Comparison of ENCODE assay signal across 10 mouse cellular contexts in genomic region chr11:33938561-33939274, GRCm38 (mm10). TPM values are rescaled to one million over a fixed set of nuclear protein-coding genes. Genes with fewer than 3 reads are reported as not detected.
DNase-seq lines count a peak whose midpoint lies in the region; ATAC-seq lines count a peak whose summit lies in the region.
"Had no signal": no experiment of that assay in that cellular context is flagged by ENCODE, and none has a peak within 500 bp of the region (broad histone marks: within the 10 kb centered on the region; RNA-seq: fewer than 3 reads in every experiment).

No protein-coding gene starts in this region.

- no peak overlapping the region for H3K9ac ChIP-seq in midbrain, embryonic 13.5 days (replicated peaks)
- no peak overlapping the region for H3K9ac ChIP-seq in forebrain, embryonic 12.5 days

- no peak overlapping the region for H3K4me2 ChIP-seq in midbrain, embryonic 13.5 days (replicated peaks)
- H3K4me2 ChIP-seq in forebrain, embryonic 12.5 days = no peak overlapping the region

- peaks cover 8% of the 10 kb centered on the region for H3K4me1 ChIP-seq in midbrain, embryonic 13.5 days (replicated peaks)
- H3K4me1 ChIP-seq in forebrain, embryonic 12.5 days = no peaks in the 10 kb centered on the region

- WGBS in midbrain, embryonic 13.5 days = 44% methylated on average over 7 of the region's 7 CpGs
- 49% methylated on average over 7 of the region's 7 CpGs for WGBS in forebrain, embryonic 12.5 days

- H3K9me3 ChIP-seq in midbrain, embryonic 13.5 days = no peaks in the 10 kb centered on the region
- no peaks in the 10 kb centered on the region for H3K9me3 ChIP-seq in forebrain, embryonic 12.5 days

- no peaks in the 10 kb centered on the region for H3K27me3 ChIP-seq in midbrain, embryonic 13.5 days
- no peaks in the 10 kb centered on the region for H3K27me3 ChIP-seq in forebrain, embryonic 12.5 days

- no peak overlapping the region; the same call in 1 of the 2 replicates for H3K27ac ChIP-seq in midbrain, embryonic 13.5 days
- no peak overlapping the region for H3K27ac ChIP-seq in forebrain, embryonic 12.5 days

- H3K36me3 ChIP-seq in midbrain, embryonic 13.5 days = no peaks in the 10 kb centered on the region
- no peaks in the 10 kb centered on the region for H3K36me3 ChIP-seq in forebrain, embryonic 12.5 days (replicated peaks)

- ATAC-seq in common myeloid progenitor, adult 5-6 weeks (replicated peaks; ENCODE audit: low read depth, poor library complexity, severe bottlenecking) = peak; percentile 78
- ATAC-seq in midbrain, embryonic 13.5 days = peak; percentile 67; the same call in 1 of the 2 replicates
- no peak for ATAC-seq in forebrain, embryonic 12.5 days (ENCODE audit: low FRiP score)

- H3K4me3 ChIP-seq in midbrain, embryonic 13.5 days (replicated peaks) = no peak overlapping the region
- H3K4me3 ChIP-seq in forebrain, embryonic 12.5 days (replicated peaks) = no peak overlapping the region

- DNase-seq in right cerebral cortex, adult 18-20 months = peak; percentile 19
- DNase-seq in right cerebral cortex, postnatal 25 days = no peak
- peak; percentile 82 for DNase-seq in thymus, postnatal 25 days
- DNase-seq in testis, postnatal 10 days (ENCODE audit: low spot score) = no peak
- no peak for DNase-seq in neural tube, embryonic 10.5 days (ENCODE audit: extremely low spot score, low spot score)
- DNase-seq: kidney, adult 8-10 months had no signal

RNA-seq across cellular contexts. Expression of gene Kcnmb1, which starts 24.1 kb away (rescaled TPM):
- total RNA-seq in common myeloid progenitor, adult 5-6 weeks (2017) = not detected in 2 replicates
- polyA plus RNA-seq in midbrain, embryonic 13.5 days (2015; fragmentation: Nextera tagmentation; extraction: Ambion mirVana) = 0.19 TPM in 2 replicates
- 0.08 TPM in 1 of 2 replicates, not detected in the other for polyA plus RNA-seq in forebrain, embryonic 12.5 days (2016; fragmentation: Nextera tagmentation; extraction: Ambion mirVana)
- total RNA-seq: liver, adult 2 months had no signal

RNA-seq across cellular contexts. Expression of gene Kcnip1, which starts 54.2 kb away (rescaled TPM):
- not detected in 2 replicates for total RNA-seq in common myeloid progenitor, adult 5-6 weeks (2017)
- polyA plus RNA-seq in midbrain, embryonic 13.5 days (2015; fragmentation: Nextera tagmentation; extraction: Ambion mirVana) = 41.6 and 45.9 TPM in 2 replicates
- 16.3 and 17.3 TPM in 2 replicates for polyA plus RNA-seq in forebrain, embryonic 12.5 days (2016; fragmentation: Nextera tagmentation; extraction: Ambion mirVana)
- total RNA-seq: liver, adult 2 months had no signal
- polyA plus RNA-seq: liver, adult 2 months had no signal

Comparison
In these comparisons a context has a peak if more than half of its experiments do, and no peak if none do; other contexts are left out.
1. DNase-seq: peak in right cerebral cortex, adult 18-20 months (single experiment) and thymus, postnatal 25 days (single experiment); none in right cerebral cortex, postnatal 25 days (single experiment), testis, postnatal 10 days (single experiment) and neural tube, embryonic 10.5 days (single experiment).